Mouse (Mus musculus): Measurements from ENCODE around the gene Adcy7.

DNA sequence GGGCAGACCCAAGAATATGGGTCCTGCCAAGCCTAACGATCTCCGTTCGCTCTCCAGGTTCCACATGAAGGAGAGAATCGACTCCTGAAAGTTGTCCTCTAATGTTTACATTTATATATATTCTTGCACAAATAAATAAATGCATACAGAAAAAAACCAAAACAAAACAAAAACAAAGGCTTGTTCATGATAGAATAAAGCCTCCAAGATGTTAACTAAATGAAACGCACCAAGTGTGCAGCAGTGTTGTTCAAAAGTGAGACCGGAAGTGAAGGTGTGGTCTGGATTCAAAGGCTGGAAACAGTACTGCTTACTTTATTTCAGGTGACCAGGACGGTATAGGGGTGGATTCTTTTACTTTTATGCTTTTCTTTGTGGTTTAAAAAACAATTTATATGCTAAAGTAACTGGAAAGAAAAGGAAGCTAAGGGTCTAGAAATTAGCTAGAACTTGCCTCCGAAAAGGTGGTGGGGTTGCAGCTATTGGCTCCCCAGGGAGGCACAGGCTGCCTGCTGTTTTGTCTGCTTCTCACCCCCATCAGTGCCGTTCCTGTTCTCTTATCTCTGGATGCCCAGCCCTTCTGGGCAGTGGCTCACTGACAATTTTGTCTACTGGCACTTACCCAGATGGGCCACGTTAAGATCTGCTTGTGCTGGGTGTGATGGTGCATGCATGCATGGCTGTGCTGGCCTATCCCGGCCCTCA lies 90.4 kb downstream of the Adcy7 start:
- no peak for TF ChIP-seq CTCF (IDR thresholded peaks at IDR 0.05; ENCODE audit: low read depth, low read length)
- TF ChIP-seq POLR2A (IDR thresholded peaks at IDR 0.05; ENCODE audit: extremely low read depth, insufficient read depth, low read length), result no peak
